Mouse (Mus musculus): Measurements from ENCODE around the gene Pip4p1. TPM values are rescaled to one million over a fixed set of nuclear protein-coding genes. Genes with fewer than 3 reads are reported as not detected.
"Not testable (repeated sequence)": the region's sequence is repeated elsewhere in the genome, so short reads cannot be mapped to it uniquely, and the experiment has no call there.

Gene Pip4p1
- polyA plus RNA-seq, 1 experiment = 48.1 TPM

- no peak overlapping the region for H3K27ac ChIP-seq (ENCODE audit: control insufficient read depth, insufficient read depth, low read depth, low read length)
- no peak for TF ChIP-seq POLR2A (IDR thresholded peaks at IDR 0.05; ENCODE audit: control insufficient read depth, low read depth, low read length)
- H3K27me3 ChIP-seq (ENCODE audit: control insufficient read depth, insufficient read depth, low read length) = no peaks in the 10 kb centered on the region
- no peaks in the 10 kb centered on the region for H3K4me1 ChIP-seq (ENCODE audit: control insufficient read depth, insufficient read depth, low read length)
- H3K4me3 ChIP-seq (ENCODE audit: control insufficient read depth, low read depth, low read length) = no peak overlapping the region
- no peaks in the 10 kb centered on the region for H3K36me3 ChIP-seq (ENCODE audit: control insufficient read depth, insufficient read depth, low read length)
Measured at GRCm38 (mm10) chr14:50969558-50970544, 39.2 kb upstream of the Pip4p1 start.

GRCm38 (mm10) chr14:50969041-50969440 lies 38.4 kb upstream of the Pip4p1 start:
- Histone ChIP-seq H3K4me1 (ENCODE audit: control insufficient read depth, insufficient read depth, low read length) (no peaks in the 10 kb centered on the region), H3K27me3 (ENCODE audit: control insufficient read depth, insufficient read depth, low read length) (no peaks in the 10 kb centered on the region), H3K27ac (ENCODE audit: control insufficient read depth, insufficient read depth, low read depth, low read length) (no peak overlapping the region), H3K4me3 (ENCODE audit: control insufficient read depth, low read depth, low read length) (no peak overlapping the region), H3K36me3 (ENCODE audit: control insufficient read depth, insufficient read depth, low read length) (no peaks in the 10 kb centered on the region)
- TF ChIP-seq CTCF (IDR thresholded peaks at IDR 0.05; ENCODE audit: control insufficient read depth, insufficient read depth, insufficient replicate concordance, low read depth, low read length) = no peak
- no peak for TF ChIP-seq POLR2A (IDR thresholded peaks at IDR 0.05; ENCODE audit: control insufficient read depth, low read depth, low read length)

GRCm38 (mm10) chr14:50968216-50968980 lies 37.7 kb upstream of the Pip4p1 start:
- Histone ChIP-seq H3K27me3 (ENCODE audit: control insufficient read depth, insufficient read depth, low read length) (no peaks in the 10 kb centered on the region), H3K36me3 (ENCODE audit: control insufficient read depth, insufficient read depth, low read length) (no peaks in the 10 kb centered on the region), H3K27ac (ENCODE audit: control insufficient read depth, insufficient read depth, low read depth, low read length) (no peak overlapping the region), H3K4me3 (ENCODE audit: control insufficient read depth, low read depth, low read length) (no peak overlapping the region), H3K4me1 (ENCODE audit: control insufficient read depth, insufficient read depth, low read length) (no peaks in the 10 kb centered on the region)
- TF ChIP-seq POLR2A (IDR thresholded peaks at IDR 0.05; ENCODE audit: control insufficient read depth, low read depth, low read length) = no peak
- TF ChIP-seq CTCF (IDR thresholded peaks at IDR 0.05; ENCODE audit: control insufficient read depth, insufficient read depth, insufficient replicate concordance, low read depth, low read length) = no peak

GRCm38 (mm10) chr14:50958289-50958995 lies 27.8 kb upstream of the Pip4p1 start:
- H3K4me3 ChIP-seq (ENCODE audit: control insufficient read depth, low read depth, low read length); H3K27ac ChIP-seq (ENCODE audit: control insufficient read depth, insufficient read depth, low read depth, low read length); H3K4me1 ChIP-seq (ENCODE audit: control insufficient read depth, insufficient read depth, low read length); H3K27me3 ChIP-seq (ENCODE audit: control insufficient read depth, insufficient read depth, low read length); H3K36me3 ChIP-seq (ENCODE audit: control insufficient read depth, insufficient read depth, low read length): not testable (repeated sequence)

DNA sequence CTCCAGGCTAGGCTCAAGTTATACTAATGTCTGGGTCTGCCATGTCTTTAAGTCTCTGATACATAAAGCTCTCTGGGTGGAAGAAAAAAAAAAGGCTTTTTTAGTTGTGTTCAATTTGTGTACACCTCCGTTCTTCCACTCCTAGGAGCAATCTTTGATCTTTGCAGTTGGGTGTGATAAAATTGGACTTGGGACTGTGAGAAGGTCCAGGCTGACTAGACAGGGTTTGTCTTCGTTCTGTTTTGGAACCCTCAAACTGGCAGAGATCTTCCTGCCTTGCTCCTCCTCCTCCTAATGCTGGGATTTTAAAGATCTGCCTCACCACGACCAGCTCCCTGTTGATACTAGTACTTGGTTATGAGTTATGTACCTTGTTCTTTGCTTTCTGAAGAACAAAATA lies 26.5 kb upstream of the Pip4p1 start:
- H3K36me3 ChIP-seq (ENCODE audit: control insufficient read depth, insufficient read depth, low read length); H3K27me3 ChIP-seq (ENCODE audit: control insufficient read depth, insufficient read depth, low read length); H3K4me1 ChIP-seq (ENCODE audit: control insufficient read depth, insufficient read depth, low read length); H3K27ac ChIP-seq (ENCODE audit: control insufficient read depth, insufficient read depth, low read depth, low read length): not testable (repeated sequence)
- H3K4me3 ChIP-seq (ENCODE audit: control insufficient read depth, low read depth, low read length) = peak overlapping the region; percentile 36

DNA sequence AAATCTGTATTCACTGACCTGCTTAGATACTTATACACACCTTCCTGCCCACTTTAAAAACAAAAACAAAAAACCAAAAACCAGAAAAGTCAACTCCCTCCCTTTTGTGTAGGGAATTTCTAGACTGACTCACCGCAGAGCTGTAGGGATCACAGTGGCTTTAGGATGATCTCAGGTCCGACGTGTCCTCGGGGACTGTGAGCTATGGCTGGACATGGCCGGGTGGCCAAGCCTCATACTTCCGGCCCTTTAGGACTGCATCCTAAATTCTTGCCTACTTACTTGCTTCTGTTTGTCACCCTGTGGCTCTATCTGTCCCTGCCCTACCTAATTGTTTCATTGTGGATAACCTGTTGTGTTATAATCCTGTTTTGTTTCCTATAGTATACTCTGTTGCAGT lies 26.1 kb upstream of the Pip4p1 start:
- not testable (repeated sequence) for H3K4me1 ChIP-seq (ENCODE audit: control insufficient read depth, insufficient read depth, low read length); H3K27ac ChIP-seq (ENCODE audit: control insufficient read depth, insufficient read depth, low read depth, low read length); H3K36me3 ChIP-seq (ENCODE audit: control insufficient read depth, insufficient read depth, low read length); H3K27me3 ChIP-seq (ENCODE audit: control insufficient read depth, insufficient read depth, low read length)
- peak overlapping the region; percentile 68; the same call in 1 of the 2 replicates for H3K4me3 ChIP-seq (ENCODE audit: control insufficient read depth, low read depth, low read length)

DNA sequence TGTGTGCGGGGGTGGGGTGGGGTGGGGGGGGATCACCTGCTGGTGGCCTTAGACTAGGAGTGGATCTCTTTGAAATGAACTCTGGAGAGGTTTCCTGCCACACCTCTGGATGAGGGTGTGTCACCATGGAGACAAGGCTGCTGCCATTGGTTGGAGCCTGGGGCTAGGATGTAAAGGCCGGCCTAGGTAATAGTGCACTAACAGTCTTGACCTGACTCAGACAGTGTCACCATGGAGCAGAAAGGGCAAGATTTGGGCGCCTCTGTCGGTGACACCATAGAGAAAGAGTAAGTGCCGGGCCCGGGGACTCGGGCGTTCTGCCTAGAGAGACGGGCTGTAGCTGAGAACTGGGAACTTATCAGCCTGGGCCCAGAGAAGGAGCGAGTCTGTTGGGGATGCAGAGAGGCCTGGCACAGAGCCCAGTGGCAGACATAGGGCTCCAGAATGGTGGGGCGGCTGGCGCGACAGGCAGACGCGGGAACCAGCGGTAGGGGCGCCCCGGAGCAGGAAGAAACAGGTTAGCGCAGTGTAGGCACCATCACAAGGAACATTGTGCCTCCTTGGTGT lies 25.4 kb upstream of the Pip4p1 start, which contains the start of gene Pnp2:
Gene Pnp2, plus strand, starts transcription at position 51 of the 567 bp plus-strand sequence.
- peak within 1 kb of the TSS; percentile 68 for H3K4me3 ChIP-seq (ENCODE audit: control insufficient read depth, low read depth, low read length)
- H3K36me3 ChIP-seq (ENCODE audit: control insufficient read depth, insufficient read depth, low read length); H3K27me3 ChIP-seq (ENCODE audit: control insufficient read depth, insufficient read depth, low read length); H3K27ac ChIP-seq (ENCODE audit: control insufficient read depth, insufficient read depth, low read depth, low read length); H3K4me1 ChIP-seq (ENCODE audit: control insufficient read depth, insufficient read depth, low read length): not testable (repeated sequence)

Measured in testis, adult 2 months (tissue).